Mouse (Mus musculus) c-Kit-positive CD71-negative TER-119-negative erythroid progenitor cells, embryonic 14.5 days (primary cell): ENCODE data around the gene Gm3435.
"Not testable (repeated sequence)": the region's sequence is repeated elsewhere in the genome, so short reads cannot be mapped to it uniquely, and the experiment has no call there.

Source experiments
- DNase-seq: peaks from one replicate; pipeline ENCODE4 v3.0.0-alpha.2; 2013; ENCODE audit warnings: low read depth

Gene Gm3435

GRCm38 (mm10) chr17:15040455-15040854 lies 30.5 kb downstream of the Gm3435 start:
- not testable (repeated sequence) for DNase-seq

- DNase-seq, result not testable (repeated sequence)
Observed at GRCm38 (mm10) chr17:15041175-15041729, 31.3 kb downstream of the Gm3435 start, which contains the start of the genes Ermard, Tcte3 and Gm3448. Gene Ermard (plus strand): TSS chr17:15041208. Gene Tcte3 (minus strand): TSS chr17:15041488. Gene Gm3448 (minus strand): TSS chr17:15041537.

DNA sequence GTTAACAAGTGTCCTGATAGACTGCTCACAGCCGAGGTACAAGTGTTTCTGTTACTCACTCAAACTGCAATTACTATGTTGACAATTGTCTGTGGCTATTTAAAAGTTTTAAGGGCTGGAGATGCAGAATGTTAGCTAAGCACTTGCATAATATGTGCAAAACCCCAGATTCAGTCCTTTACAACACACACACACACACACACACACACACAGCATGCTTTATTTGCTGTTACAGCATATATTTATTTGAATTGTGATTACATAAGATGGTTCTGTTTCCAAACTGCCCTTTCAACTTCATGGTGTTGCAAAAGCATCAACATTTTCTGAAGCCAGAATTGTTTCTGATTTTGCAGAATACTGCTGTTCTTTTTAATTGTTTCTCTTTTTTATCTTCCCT lies 40.4 kb downstream of the Gm3435 start:
- DNase-seq, result not testable (repeated sequence)

- DNase-seq, result not testable (repeated sequence)
Observed at GRCm38 (mm10) chr17:15052766-15053165, 42.8 kb downstream of the Gm3435 start.

DNA sequence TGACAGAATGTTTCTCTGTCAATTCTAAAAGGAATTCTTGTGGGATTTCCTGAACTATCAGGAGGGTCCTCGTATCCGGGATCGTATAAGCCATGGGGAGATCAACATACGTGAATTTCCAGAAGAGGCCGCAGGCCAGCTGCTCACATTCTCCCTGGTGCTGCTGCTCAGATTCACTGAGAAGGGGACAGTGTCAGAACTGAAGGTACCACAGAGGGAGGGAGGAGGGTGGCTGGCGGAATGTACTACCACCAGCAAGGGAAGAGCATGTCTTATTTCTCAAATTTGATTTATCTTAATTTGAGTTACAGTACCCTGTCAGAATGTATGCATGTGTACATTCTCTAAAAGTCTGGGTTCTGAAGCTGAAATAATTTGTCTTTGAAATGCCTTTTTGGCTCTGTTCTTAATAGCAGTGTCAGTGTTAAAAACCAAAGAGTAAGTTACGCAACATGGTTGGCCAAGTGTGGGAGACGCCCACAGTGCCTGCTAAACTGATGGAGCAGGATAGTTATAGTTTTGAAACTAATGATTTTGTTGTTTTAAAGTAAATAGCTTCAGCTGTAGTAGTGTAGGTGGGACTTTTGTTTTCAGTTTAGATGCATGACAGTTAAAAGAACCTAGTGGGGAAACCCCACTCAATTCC lies 43.3 kb downstream of the Gm3435 start:
- DNase-seq, result not testable (repeated sequence)

DNA sequence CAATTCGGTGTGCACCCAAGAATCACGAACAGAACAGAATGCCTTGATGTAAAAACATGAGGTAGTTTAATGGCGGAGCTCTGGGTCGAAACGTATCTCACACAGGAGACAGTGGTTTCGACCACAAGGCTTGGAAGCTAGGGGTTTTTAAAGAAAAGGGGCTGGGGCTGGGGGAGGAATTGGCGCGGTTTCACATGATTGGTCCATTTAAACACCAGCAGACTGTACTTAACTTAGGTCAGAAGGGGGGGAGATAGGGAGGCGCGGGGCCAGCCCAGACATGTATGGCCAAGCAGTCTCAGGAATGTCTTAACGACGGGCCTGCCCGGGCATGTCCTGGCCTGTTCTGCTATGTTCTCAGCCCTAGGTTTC lies 43.8 kb downstream of the Gm3435 start:
- DNase-seq, result not testable (repeated sequence)

GRCm38 (mm10) chr17:15055925-15056324 lies 45.9 kb downstream of the Gm3435 start:
- no peak for DNase-seq

DNA sequence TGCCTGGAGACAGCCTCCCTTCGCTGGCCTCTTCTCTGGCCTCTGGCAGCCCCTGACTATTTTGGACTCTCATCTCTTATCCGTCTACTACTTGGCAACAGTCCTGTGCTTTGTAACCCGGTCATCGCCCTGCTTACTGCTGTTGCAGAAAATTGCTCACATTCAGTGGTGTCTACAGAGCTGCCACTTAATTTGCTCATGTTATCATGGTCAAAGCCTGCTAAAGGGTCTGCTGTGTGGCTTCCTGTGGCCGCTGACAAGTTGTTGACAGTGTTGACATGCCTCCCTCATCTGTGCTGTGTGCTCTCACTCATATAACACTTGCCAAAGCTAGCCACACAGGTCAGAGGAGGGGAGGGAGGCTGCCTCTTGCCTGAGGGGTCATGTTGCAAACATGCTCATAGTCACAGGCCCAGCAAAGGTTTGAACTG lies 48.2 kb downstream of the Gm3435 start:
- DNase-seq, result no peak

GRCm38 (mm10) chr17:15059646-15060045 lies 49.7 kb downstream of the Gm3435 start:
- DNase-seq, result no peak

GRCm38 (mm10) chr17:15060356-15060755 lies 50.4 kb downstream of the Gm3435 start:
- DNase-seq, result no peak

- DNase-seq, result peak; percentile 37
Observed at GRCm38 (mm10) chr17:15065391-15066024, 55.5 kb downstream of the Gm3435 start.

- DNase-seq, result no peak
Observed at GRCm38 (mm10) chr17:15066066-15066465, 56.1 kb downstream of the Gm3435 start.

GRCm38 (mm10) chr17:15066911-15067310 lies 56.9 kb downstream of the Gm3435 start:
- DNase-seq, result no peak

DNA sequence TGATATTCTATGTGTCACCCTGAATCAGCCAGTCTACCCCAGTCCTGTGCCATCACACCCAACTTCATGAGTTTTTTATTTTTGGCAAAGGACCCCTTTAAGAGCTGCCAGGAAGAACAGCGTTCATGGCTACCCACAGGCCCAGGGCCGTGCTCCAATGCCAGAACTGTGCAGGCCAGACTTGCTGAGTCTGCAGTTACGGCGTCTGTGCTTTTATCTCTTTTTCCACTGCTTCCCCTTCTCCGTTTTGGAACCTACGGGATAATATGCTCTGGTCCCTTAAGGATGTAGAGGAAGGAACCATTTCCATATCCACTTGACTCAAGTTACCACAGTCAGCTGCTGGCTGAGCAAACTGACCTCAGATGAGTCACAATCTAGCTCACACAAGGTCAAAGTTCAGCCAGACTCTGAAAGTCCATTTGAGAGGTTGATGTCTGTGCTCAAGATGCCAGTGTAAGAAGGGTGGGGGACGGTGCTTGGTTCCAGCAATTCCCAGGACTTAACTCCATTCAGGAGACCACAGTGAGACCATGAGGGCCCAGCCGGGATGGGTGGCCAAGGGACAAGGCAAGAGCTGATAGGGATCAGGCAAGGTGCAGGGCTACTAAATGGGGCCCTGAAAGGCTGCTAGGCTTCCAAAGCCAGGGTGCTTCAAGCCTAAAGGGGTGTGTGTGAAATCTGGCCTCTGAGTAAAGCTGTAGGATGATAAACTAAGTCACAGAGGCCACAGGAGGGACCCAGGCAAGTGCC lies 58.2 kb downstream of the Gm3435 start:
- DNase-seq, result no peak

GRCm38 (mm10) chr17:15069124-15069523 lies 59.1 kb downstream of the Gm3435 start:
- no peak for DNase-seq
